Mouse (Mus musculus): ENCODE results near the gene Syt9. TPM values are rescaled to one million over a fixed set of nuclear protein-coding genes. Genes with fewer than 3 reads are reported as not detected.

Gene Syt9
- polyA plus RNA-seq (2014; fragmentation: Nextera tagmentation; extraction: Ambion mirVana) = 4.4 and 5.2 TPM in 2 replicates

- Histone ChIP-seq H3K27ac (ENCODE audit: low read length) (no peak within 1 kb of the TSS), H3K27me3 (ENCODE audit: control insufficient read depth, insufficient read depth, low read length) (0 out of 2 replicates have a peak, but pooled peaks cover 6% of the 10 kb centered on the region), H3K9ac (replicated peaks; ENCODE audit: low read depth, low read length) (peak within 1 kb of the TSS; percentile 38; the same call in 1 of the 2 replicates), H3K4me3 (ENCODE audit: low read depth, low read length) (peak within 1 kb of the TSS; percentile 66), H3K4me1 (ENCODE audit: control insufficient read depth, insufficient read depth, low read length) (0 out of 2 replicates have a peak, but pooled peaks cover 5% of the 10 kb centered on the region), H3K36me3 (ENCODE audit: control insufficient read depth, insufficient read depth, low read length) (no peaks in the 10 kb centered on the region), H3K4me2 (replicated peaks; ENCODE audit: low read depth, low read length) (peak within 1 kb of the TSS; percentile 100), H3K9me3 (ENCODE audit: control insufficient read depth, low read depth, low read length) (no peaks in the 10 kb centered on the region)
- peak; percentile 90 for ATAC-seq (ENCODE audit: insufficient number of reproducible peaks, insufficient read depth, low FRiP score, low read depth)
- under 1% methylated on average over 63 of the region's 102 CpGs for WGBS
These were observed at the start of gene Syt9 for GRCm38 (mm10) chr7:107370232-107371125. Gene Syt9, plus strand, starts transcription at chr7:107370728.

- Histone ChIP-seq H3K4me1 (ENCODE audit: control insufficient read depth, insufficient read depth, low read length) (no peaks in the 10 kb centered on the region), H3K27ac (ENCODE audit: low read length) (no peak overlapping the region), H3K9me3 (ENCODE audit: control insufficient read depth, low read depth, low read length) (no peaks in the 10 kb centered on the region), H3K4me2 (replicated peaks; ENCODE audit: low read depth, low read length) (no peak overlapping the region), H3K9ac (replicated peaks; ENCODE audit: low read depth, low read length) (no peak overlapping the region), H3K36me3 (ENCODE audit: control insufficient read depth, insufficient read depth, low read length) (no peaks in the 10 kb centered on the region), H3K27me3 (ENCODE audit: control insufficient read depth, insufficient read depth, low read length) (no peaks in the 10 kb centered on the region), H3K4me3 (ENCODE audit: low read depth, low read length) (no peak overlapping the region)
- no peak for ATAC-seq (ENCODE audit: insufficient number of reproducible peaks, insufficient read depth, low FRiP score, low read depth)
- 84% methylated on average over 5 of the region's 5 CpGs for WGBS
These were observed 31.5 kb upstream of the Syt9 start for GRCm38 (mm10) chr7:107339013-107339412.

- no peaks in the 10 kb centered on the region for H3K4me1 ChIP-seq (ENCODE audit: control insufficient read depth, insufficient read depth, low read length)
- no peak overlapping the region for H3K27ac ChIP-seq (ENCODE audit: low read length)
- no peak overlapping the region for H3K4me2 ChIP-seq (replicated peaks; ENCODE audit: low read depth, low read length)
- H3K36me3 ChIP-seq (ENCODE audit: control insufficient read depth, insufficient read depth, low read length) = no peaks in the 10 kb centered on the region
- H3K4me3 ChIP-seq (ENCODE audit: low read depth, low read length) = no peak overlapping the region
- ATAC-seq (ENCODE audit: insufficient number of reproducible peaks, insufficient read depth, low FRiP score, low read depth) = no peak
- 65% methylated on average over 3 of the region's 3 CpGs for WGBS
- H3K9ac ChIP-seq (replicated peaks; ENCODE audit: low read depth, low read length) = no peak overlapping the region
- H3K27me3 ChIP-seq (ENCODE audit: control insufficient read depth, insufficient read depth, low read length) = no peaks in the 10 kb centered on the region
- H3K9me3 ChIP-seq (ENCODE audit: control insufficient read depth, low read depth, low read length) = no peaks in the 10 kb centered on the region
These were observed 30.9 kb upstream of the Syt9 start for GRCm38 (mm10) chr7:107339560-107340057.

- Histone ChIP-seq H3K4me1 (ENCODE audit: control insufficient read depth, insufficient read depth, low read length) (no peaks in the 10 kb centered on the region), H3K27me3 (ENCODE audit: control insufficient read depth, insufficient read depth, low read length) (no peaks in the 10 kb centered on the region), H3K9me3 (ENCODE audit: control insufficient read depth, low read depth, low read length) (no peaks in the 10 kb centered on the region), H3K36me3 (ENCODE audit: control insufficient read depth, insufficient read depth, low read length) (no peaks in the 10 kb centered on the region), H3K4me2 (replicated peaks; ENCODE audit: low read depth, low read length) (no peak overlapping the region), H3K4me3 (ENCODE audit: low read depth, low read length) (no peak overlapping the region), H3K27ac (ENCODE audit: low read length) (no peak overlapping the region), H3K9ac (replicated peaks; ENCODE audit: low read depth, low read length) (no peak overlapping the region)
- WGBS = 54% methylated on average over 1 of the region's 1 CpGs
- ATAC-seq (ENCODE audit: insufficient number of reproducible peaks, insufficient read depth, low FRiP score, low read depth) = no peak
These were observed 30.3 kb upstream of the Syt9 start for GRCm38 (mm10) chr7:107340221-107340620.

GRCm38 (mm10) chr7:107341519-107342190 is 28.9 kb upstream of the Syt9 start:
- Histone ChIP-seq H3K4me3 (ENCODE audit: low read depth, low read length) (no peak overlapping the region), H3K36me3 (ENCODE audit: control insufficient read depth, insufficient read depth, low read length) (no peaks in the 10 kb centered on the region), H3K27me3 (ENCODE audit: control insufficient read depth, insufficient read depth, low read length) (no peaks in the 10 kb centered on the region), H3K9ac (replicated peaks; ENCODE audit: low read depth, low read length) (no peak overlapping the region), H3K9me3 (ENCODE audit: control insufficient read depth, low read depth, low read length) (no peaks in the 10 kb centered on the region), H3K27ac (ENCODE audit: low read length) (no peak overlapping the region), H3K4me2 (replicated peaks; ENCODE audit: low read depth, low read length) (no peak overlapping the region), H3K4me1 (ENCODE audit: control insufficient read depth, insufficient read depth, low read length) (no peaks in the 10 kb centered on the region)
- 61% methylated on average over 8 of the region's 8 CpGs for WGBS
- ATAC-seq (ENCODE audit: insufficient number of reproducible peaks, insufficient read depth, low FRiP score, low read depth) = no peak

- Histone ChIP-seq H3K9ac (replicated peaks; ENCODE audit: low read depth, low read length) (no peak overlapping the region), H3K4me1 (ENCODE audit: control insufficient read depth, insufficient read depth, low read length) (no peaks in the 10 kb centered on the region), H3K27ac (ENCODE audit: low read length) (no peak overlapping the region), H3K4me3 (ENCODE audit: low read depth, low read length) (no peak overlapping the region), H3K36me3 (ENCODE audit: control insufficient read depth, insufficient read depth, low read length) (no peaks in the 10 kb centered on the region), H3K9me3 (ENCODE audit: control insufficient read depth, low read depth, low read length) (no peaks in the 10 kb centered on the region), H3K27me3 (ENCODE audit: control insufficient read depth, insufficient read depth, low read length) (no peaks in the 10 kb centered on the region), H3K4me2 (replicated peaks; ENCODE audit: low read depth, low read length) (no peak overlapping the region)
- WGBS = 80% methylated on average over 1 of the region's 1 CpGs
- no peak for ATAC-seq (ENCODE audit: insufficient number of reproducible peaks, insufficient read depth, low FRiP score, low read depth)
These were observed 21.3 kb upstream of the Syt9 start for GRCm38 (mm10) chr7:107349201-107349600.

GRCm38 (mm10) chr7:107362153-107362552 is 8.4 kb upstream of the Syt9 start:
- Histone ChIP-seq H3K9me3 (ENCODE audit: control insufficient read depth, low read depth, low read length) (no peaks in the 10 kb centered on the region), H3K4me3 (ENCODE audit: low read depth, low read length) (no peak overlapping the region), H3K4me2 (replicated peaks; ENCODE audit: low read depth, low read length) (no peak overlapping the region), H3K27me3 (ENCODE audit: control insufficient read depth, insufficient read depth, low read length) (no peaks in the 10 kb centered on the region), H3K9ac (replicated peaks; ENCODE audit: low read depth, low read length) (no peak overlapping the region), H3K4me1 (ENCODE audit: control insufficient read depth, insufficient read depth, low read length) (no peaks in the 10 kb centered on the region), H3K27ac (ENCODE audit: low read length) (no peak overlapping the region), H3K36me3 (ENCODE audit: control insufficient read depth, insufficient read depth, low read length) (no peaks in the 10 kb centered on the region)
- ATAC-seq (ENCODE audit: insufficient number of reproducible peaks, insufficient read depth, low FRiP score, low read depth) = no peak
- WGBS = 81% methylated on average over 3 of the region's 3 CpGs

- no peak overlapping the region for H3K4me2 ChIP-seq (replicated peaks; ENCODE audit: low read depth, low read length)
- no peaks in the 10 kb centered on the region for H3K36me3 ChIP-seq (ENCODE audit: control insufficient read depth, insufficient read depth, low read length)
- no peak for ATAC-seq (ENCODE audit: insufficient number of reproducible peaks, insufficient read depth, low FRiP score, low read depth)
- H3K9ac ChIP-seq (replicated peaks; ENCODE audit: low read depth, low read length) = no peak overlapping the region
- no peaks in the 10 kb centered on the region for H3K9me3 ChIP-seq (ENCODE audit: control insufficient read depth, low read depth, low read length)
- H3K27me3 ChIP-seq (ENCODE audit: control insufficient read depth, insufficient read depth, low read length) = no peaks in the 10 kb centered on the region
- no peaks in the 10 kb centered on the region for H3K4me1 ChIP-seq (ENCODE audit: control insufficient read depth, insufficient read depth, low read length)
- WGBS = 80% methylated on average over 3 of the region's 3 CpGs
- H3K27ac ChIP-seq (ENCODE audit: low read length) = no peak overlapping the region
- no peak overlapping the region for H3K4me3 ChIP-seq (ENCODE audit: low read depth, low read length)
These were observed 7.9 kb upstream of the Syt9 start for GRCm38 (mm10) chr7:107362634-107363033.
